Mouse (Mus musculus): ENCODE data around the gene Glb1l. TPM values are rescaled to one million over a fixed set of nuclear protein-coding genes. Genes with fewer than 3 reads are reported as not detected.

The Glb1l gene
- 13.3 and 16.2 TPM in 2 replicates for total RNA-seq (2017)

DNA sequence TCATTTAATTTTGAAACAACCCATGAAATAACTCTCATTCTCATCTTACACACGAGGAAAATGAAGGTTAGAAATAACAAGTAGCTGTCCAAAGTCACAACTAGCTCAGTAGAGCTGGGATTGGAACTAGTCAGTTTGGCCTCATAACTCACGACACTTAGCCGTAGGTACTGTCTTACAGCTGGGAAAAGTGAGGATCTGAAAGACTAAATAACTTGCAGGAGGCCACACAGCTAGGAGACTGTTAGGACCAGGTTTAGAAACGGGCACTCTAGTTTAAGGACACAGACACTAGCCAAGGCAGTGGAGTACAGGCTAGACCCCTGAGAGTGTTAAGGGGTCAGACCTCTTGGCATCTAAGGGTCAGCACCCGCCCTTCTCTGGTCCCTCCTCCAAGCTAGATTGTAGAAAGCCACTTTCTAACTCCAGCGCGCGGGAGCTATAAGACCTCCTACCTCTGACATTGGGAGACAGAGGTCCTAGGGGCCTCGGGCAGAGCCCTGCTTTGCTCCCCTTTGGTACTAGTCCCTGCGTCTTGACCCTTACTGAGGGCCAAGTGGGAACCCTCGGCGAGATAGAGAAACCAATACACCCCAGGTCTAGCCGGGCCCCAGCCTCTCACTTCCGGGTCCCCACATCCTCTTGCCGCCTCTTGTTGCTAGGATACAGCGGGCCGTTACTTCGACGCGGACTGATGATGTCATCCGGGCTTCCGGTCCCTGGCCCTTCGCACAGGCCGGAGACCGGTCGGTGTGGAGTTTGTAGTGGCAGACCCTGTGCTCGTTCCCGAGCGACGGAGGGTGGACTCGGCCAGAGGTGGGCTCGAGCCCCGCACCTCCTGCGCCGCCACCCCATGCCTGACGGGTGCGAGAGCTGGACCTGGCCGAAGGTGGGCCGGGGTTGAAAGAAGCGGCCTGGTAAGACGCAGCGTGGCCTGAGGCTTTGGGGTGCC, at the start of gene Glb1l, which contains the start of gene Stk16:
TSS of gene Glb1l (minus strand) at position 678 of the 952 bp plus-strand sequence.
TSS of gene Stk16 (plus strand) at position 703 of the 952 bp plus-strand sequence.
- peak; percentile 94 for ATAC-seq (ENCODE audit: extremely low read depth, insufficient number of reproducible peaks, low FRiP score, poor library complexity, severe bottlenecking)

- no peak for ATAC-seq (ENCODE audit: extremely low read depth, insufficient number of reproducible peaks, low FRiP score, poor library complexity, severe bottlenecking)
Observed at GRCm38 (mm10) chr1:75255516-75256046, 45.0 kb upstream of the Glb1l start.

DNA sequence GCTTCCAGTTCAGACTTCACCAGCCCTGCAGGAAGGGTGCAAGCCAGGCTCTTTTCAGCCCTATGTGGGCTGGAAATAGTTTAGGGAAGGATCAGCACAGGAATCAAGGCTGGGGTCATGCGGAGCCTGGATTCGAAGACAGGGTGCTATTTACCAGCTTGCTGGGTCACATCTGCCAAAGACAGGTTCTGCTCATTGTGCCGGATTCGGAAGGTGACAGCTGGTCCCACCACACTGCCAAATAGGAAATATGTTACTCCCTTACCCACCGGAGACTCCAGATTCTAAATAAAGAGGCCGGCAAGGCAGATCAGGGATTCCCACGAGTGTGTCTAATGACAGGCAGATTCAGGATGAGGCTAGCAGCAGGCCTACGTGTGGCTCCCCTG, 44.0 kb upstream of the Glb1l start:
- ATAC-seq (ENCODE audit: extremely low read depth, insufficient number of reproducible peaks, low FRiP score, poor library complexity, severe bottlenecking), result no peak

DNA sequence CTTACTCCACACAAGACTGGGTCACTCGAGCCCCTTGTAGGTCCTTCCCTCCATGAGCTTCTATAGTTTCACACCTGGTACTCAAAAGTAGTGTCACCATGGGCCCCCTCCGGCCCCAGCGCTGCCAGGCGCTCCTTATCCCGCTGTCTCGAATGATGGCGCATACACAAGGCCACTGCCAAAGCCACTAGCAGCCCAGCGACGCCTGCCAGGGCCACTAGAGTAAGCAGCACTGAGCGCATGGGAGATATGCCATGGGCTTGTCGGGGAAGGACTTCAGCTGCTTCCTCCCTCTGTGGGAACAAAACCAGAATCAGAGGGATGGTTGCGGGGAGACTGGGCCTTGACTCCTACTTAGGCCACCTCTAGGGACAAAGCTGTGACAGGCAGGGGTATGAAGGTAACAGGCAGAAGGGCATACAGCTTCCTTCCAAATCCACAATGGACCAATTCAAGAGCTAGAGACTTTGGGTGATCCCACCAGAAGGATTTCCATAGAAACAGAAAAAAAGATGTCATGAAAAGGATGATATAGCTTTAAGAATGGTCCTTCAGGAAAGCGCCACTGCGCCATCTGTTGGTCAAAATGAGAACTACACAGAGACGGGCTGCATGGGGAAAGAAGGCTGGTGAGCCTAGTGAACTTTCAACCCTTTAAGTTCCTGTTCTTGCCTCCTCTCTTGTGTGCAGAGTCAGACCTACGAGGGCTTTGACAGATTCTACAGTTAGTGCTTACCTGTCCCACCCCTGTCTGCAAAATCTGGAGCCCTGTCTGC, 43.4 kb upstream of the Glb1l start:
- ATAC-seq (ENCODE audit: extremely low read depth, insufficient number of reproducible peaks, low FRiP score, poor library complexity, severe bottlenecking), result peak; percentile 66

DNA sequence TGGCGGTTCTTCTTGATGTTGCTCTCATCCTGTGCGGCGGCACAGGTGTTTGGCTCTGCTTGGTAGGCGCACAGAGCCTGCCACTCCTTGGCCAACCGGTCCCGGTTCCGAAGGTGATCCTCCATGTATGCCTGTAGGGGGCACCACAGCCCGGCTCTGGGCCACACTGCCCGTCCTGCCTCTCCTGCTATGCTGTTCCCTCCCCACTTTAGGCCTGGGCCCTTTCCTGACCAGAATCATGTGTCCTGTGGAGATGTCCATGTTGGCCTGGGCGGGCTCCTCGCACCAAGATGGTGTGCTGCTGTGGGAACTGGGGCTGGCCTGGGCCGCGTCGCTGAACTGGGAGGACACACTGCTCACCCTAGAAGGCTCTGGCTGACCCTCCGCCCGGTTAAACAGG, 42.4 kb upstream of the Glb1l start:
- ATAC-seq (ENCODE audit: extremely low read depth, insufficient number of reproducible peaks, low FRiP score, poor library complexity, severe bottlenecking), result no peak

- ATAC-seq (ENCODE audit: extremely low read depth, insufficient number of reproducible peaks, low FRiP score, poor library complexity, severe bottlenecking), result no peak
Observed at GRCm38 (mm10) chr1:75252308-75252707, 41.7 kb upstream of the Glb1l start.

GRCm38 (mm10) chr1:75251112-75251970, 40.7 kb upstream of the Glb1l start:
- peak; percentile 77 for ATAC-seq (ENCODE audit: extremely low read depth, insufficient number of reproducible peaks, low FRiP score, poor library complexity, severe bottlenecking)

GRCm38 (mm10) chr1:75250498-75250897, 39.9 kb upstream of the Glb1l start:
- no peak for ATAC-seq (ENCODE audit: extremely low read depth, insufficient number of reproducible peaks, low FRiP score, poor library complexity, severe bottlenecking)

GRCm38 (mm10) chr1:75248041-75248772, 37.6 kb upstream of the Glb1l start:
- ATAC-seq (ENCODE audit: extremely low read depth, insufficient number of reproducible peaks, low FRiP score, poor library complexity, severe bottlenecking), result no peak

GRCm38 (mm10) chr1:75247071-75247930, 36.7 kb upstream of the Glb1l start:
- no peak for ATAC-seq (ENCODE audit: extremely low read depth, insufficient number of reproducible peaks, low FRiP score, poor library complexity, severe bottlenecking)

DNA sequence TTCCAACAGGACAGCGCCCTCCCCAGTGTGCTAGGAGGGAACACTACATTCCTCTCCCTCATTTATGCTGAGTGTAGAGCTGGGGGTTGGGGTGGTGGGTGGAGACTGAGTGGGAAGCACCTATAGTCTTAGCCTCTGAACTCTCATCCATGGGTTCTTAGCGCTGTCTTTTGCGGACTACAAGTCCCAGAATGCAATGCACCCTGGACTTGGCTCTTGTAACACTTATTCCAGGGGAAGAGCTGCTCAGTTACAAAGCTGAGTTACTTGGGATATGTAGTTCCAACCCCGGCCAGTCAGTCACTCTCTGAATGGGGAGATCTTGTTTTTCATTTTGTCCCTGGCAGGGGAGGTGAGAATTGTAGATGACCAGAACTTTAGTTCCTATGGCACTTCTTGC, 34.2 kb upstream of the Glb1l start:
- ATAC-seq (ENCODE audit: extremely low read depth, insufficient number of reproducible peaks, low FRiP score, poor library complexity, severe bottlenecking), result peak; percentile 37; the same call in 1 of the 2 replicates

DNA sequence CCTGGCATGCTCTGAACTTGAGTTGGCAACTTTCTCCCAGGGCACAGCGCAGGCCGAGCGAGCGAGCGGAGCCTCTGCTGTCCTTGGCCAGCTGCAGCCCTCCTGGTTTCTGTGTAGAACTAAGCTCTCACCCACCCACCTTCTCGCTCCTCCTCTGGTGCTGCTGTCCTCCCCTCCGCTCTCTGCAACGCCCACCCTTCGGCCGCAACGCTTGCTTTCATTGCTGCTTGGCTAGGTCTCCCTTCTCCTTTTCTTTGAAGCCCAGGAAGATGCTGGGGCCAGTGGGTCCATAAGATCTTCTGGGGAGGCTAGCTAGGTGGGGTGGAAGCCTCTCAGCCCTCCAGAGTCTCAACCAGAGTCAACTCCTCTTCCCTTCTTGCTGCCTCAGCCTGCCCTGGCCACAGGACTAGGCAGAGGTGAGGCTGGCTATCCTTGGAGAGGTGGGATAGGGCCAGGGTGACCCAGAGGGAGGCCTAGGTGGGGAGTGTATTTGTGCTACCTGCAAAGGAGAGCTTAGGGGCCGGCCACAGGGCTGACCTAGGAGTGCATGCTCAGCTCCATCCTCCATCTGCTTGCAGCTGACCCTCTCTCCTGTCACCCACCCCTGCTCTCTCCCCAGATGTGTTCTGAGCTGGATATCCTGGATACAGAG, 33.7 kb upstream of the Glb1l start:
- no peak for ATAC-seq (ENCODE audit: extremely low read depth, insufficient number of reproducible peaks, low FRiP score, poor library complexity, severe bottlenecking)

GRCm38 (mm10) chr1:75243411-75243810, 32.8 kb upstream of the Glb1l start:
- ATAC-seq (ENCODE audit: extremely low read depth, insufficient number of reproducible peaks, low FRiP score, poor library complexity, severe bottlenecking), result no peak

- ATAC-seq (ENCODE audit: extremely low read depth, insufficient number of reproducible peaks, low FRiP score, poor library complexity, severe bottlenecking), result no peak
Observed at GRCm38 (mm10) chr1:75239591-75239990, 29.0 kb upstream of the Glb1l start.

GRCm38 (mm10) chr1:75236117-75237050, 25.8 kb upstream of the Glb1l start, which contains the start of gene Dnajb2:
Gene Dnajb2 (plus strand): TSS chr1:75236406.
- ATAC-seq (ENCODE audit: extremely low read depth, insufficient number of reproducible peaks, low FRiP score, poor library complexity, severe bottlenecking), result peak; percentile 69

DNA sequence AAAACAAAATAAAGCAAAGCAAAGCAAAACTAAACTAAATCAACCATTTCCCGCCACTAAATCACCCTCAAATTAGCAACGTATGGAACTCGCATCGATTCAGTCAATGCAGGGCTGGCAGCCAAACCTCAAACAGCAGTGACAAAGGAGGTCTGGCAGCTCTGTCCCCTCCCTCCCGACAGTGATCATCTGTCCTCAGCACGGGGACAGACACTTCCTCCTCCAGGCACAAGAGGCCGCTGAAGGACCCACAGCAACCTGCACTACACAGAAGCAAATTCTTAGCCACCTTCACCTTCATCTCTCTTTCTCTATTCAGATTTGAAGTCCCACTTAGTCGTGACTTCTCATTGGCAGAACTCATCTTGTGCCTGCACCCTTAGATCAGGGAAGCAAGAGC, 24.0 kb upstream of the Glb1l start:
- ATAC-seq (ENCODE audit: extremely low read depth, insufficient number of reproducible peaks, low FRiP score, poor library complexity, severe bottlenecking), result peak; percentile 75

Measured in neutrophil, adult 5-6 weeks (primary cell).